Mouse (Mus musculus): ENCODE measurements around the gene Ptpn14.

DNA sequence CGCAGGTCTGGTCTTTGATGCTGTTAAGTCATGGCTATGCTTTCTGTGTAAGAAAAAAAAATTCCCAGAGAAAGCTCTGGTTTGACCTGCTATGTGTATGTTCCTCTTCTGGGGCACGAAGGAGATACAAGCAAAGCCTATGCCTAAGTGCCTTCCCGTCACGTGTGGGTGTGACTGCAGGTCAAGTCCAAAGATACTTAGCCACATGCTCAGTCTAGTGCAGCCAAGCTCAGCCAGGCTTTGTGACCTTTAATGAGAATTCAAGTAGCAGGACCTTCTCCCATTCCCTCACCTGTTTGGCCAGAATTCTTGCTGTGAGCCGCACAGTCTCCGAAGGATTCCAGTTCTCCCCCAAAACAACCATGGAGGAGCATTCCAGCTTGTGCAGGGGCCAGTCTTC is 171.5 kb downstream of the Ptpn14 start:
- TF ChIP-seq CTCF (IDR thresholded peaks at IDR 0.05; ENCODE audit: borderline replicate concordance, control insufficient read depth, extremely low read depth, insufficient read depth, low read length, poor library complexity) (no peak), POLR2A (IDR thresholded peaks at IDR 0.05; ENCODE audit: control insufficient read depth, extremely low read depth, insufficient read depth, low read length, poor library complexity) (no peak)

Measured in thymus, adult 2 months (tissue).